ENCODE assay signal across 8 mouse cellular contexts in the genomic region with DNA sequence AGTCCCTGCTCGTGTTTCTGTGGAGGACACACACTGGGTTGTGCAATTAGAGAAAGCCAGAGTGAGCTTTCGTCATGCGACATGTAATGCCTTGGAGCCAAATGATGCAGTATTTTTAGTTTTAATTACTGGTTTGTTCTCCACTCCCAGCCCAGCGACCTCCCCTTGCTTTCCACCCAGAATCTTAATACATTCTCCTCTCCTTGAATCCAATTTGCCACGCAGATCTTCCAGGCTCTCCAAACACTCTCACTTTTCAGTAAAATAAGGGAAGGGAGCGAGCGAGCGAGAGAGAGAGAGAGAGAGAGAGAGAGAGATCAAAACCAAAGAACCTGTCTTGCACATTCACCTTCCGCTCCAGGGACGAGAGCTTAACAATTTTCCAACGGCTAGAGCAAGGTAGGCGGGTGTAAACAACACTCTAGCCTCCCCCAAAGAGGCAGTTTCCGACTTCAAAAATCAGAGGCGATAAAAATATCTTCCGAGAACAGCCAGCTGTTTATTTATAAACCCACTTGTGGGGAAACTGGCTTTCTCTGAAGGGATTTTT. TPM values are rescaled to one million over a fixed set of nuclear protein-coding genes. Genes with fewer than 3 reads are reported as not detected.
A peak's percentile ranks its signal among the peaks of the same experiment; 100 is the strongest.
DNase-seq lines count a peak whose midpoint lies in the region; ATAC-seq and TF ChIP-seq lines count a peak whose summit lies in the region.

No protein-coding gene starts in this region.

- no peaks in the 10 kb centered on the region; the same call in 1 of the 2 replicates for H3K9me3 ChIP-seq in intestine, postnatal 0 days (ENCODE audit: control insufficient read depth)

- no peaks in the 10 kb centered on the region for H3K27me3 ChIP-seq in cerebellum, adult 2 months (ENCODE audit: control insufficient read depth, insufficient read depth, low read length)
- H3K27me3 ChIP-seq in intestine, postnatal 0 days (replicated peaks; ENCODE audit: control insufficient read depth, insufficient read depth, low read length) = no peaks in the 10 kb centered on the region

- no peaks in the 10 kb centered on the region for H3K36me3 ChIP-seq in intestine, postnatal 0 days (ENCODE audit: control insufficient read depth, insufficient read depth)

- 3% methylated on average over 15 of the region's 15 CpGs for WGBS in cerebellum, adult 2 months
- 30% methylated on average over 15 of the region's 15 CpGs for WGBS in intestine, postnatal 0 days
- 15% methylated on average over 15 of the region's 15 CpGs for WGBS in lung, adult 2 months

- H3K9ac ChIP-seq in intestine, postnatal 0 days (ENCODE audit: low read depth, low read length) = no peak overlapping the region

- DNase-seq in cerebellum, adult 2 months = peak in 1 of 2 experiments; percentile 41
- DNase-seq in cerebellum, adult 18-20 months = no peak
- DNase-seq in right cerebral cortex, postnatal 4 days = peak; percentile 19
- DNase-seq in right cerebral cortex, postnatal 14 days = no peak
- DNase-seq in lung, adult 2 months = peak; percentile 19
- peak; percentile 31 for DNase-seq in skeletal muscle tissue, adult 2 months (ENCODE audit: low read depth, low spot score)

- no peak; the same call in 1 of the 2 replicates for TF ChIP-seq POLR2A in cerebellum, adult 2 months (IDR thresholded peaks at IDR 0.05; ENCODE audit: borderline replicate concordance, insufficient read depth, low read length)
- TF ChIP-seq POLR2A in lung, adult 2 months (IDR thresholded peaks at IDR 0.05; ENCODE audit: borderline replicate concordance, extremely low read depth, low read depth, low read length) = no peak

- peaks cover 20% of the 10 kb centered on the region for H3K4me1 ChIP-seq in cerebellum, adult 2 months (ENCODE audit: control insufficient read depth, insufficient read depth, low read length)
- H3K4me1 ChIP-seq in intestine, postnatal 0 days (replicated peaks; ENCODE audit: control insufficient read depth, insufficient read depth, low read length) = peaks cover 3% of the 10 kb centered on the region; the same call in 1 of the 2 replicates
- H3K4me1 ChIP-seq in lung, adult 2 months (ENCODE audit: control insufficient read depth, insufficient read depth, low read length) = peaks cover 5% of the 10 kb centered on the region; the same call in 1 of the 2 replicates

- H3K4me3 ChIP-seq in cerebellum, adult 2 months (replicated peaks; ENCODE audit: insufficient read depth, low read depth, low read length) = peak overlapping the region; percentile 58
- peak overlapping the region; percentile 33; the same call in 1 of the 2 replicates for H3K4me3 ChIP-seq in intestine, postnatal 0 days (ENCODE audit: low read depth, low read length)
- no peak overlapping the region for H3K4me3 ChIP-seq in lung, adult 2 months (replicated peaks; ENCODE audit: extremely low read depth, low read depth, low read length)

- H3K4me2 ChIP-seq in intestine, postnatal 0 days (replicated peaks; ENCODE audit: low read depth) = peak overlapping the region; percentile 73

- no peak for TF ChIP-seq CTCF in cerebellum, adult 2 months (IDR thresholded peaks at IDR 0.05; ENCODE audit: borderline replicate concordance, insufficient read depth, low read depth, low read length)
- no peak for TF ChIP-seq CTCF in intestine, postnatal 0 days (IDR thresholded peaks at IDR 0.05; ENCODE audit: low read depth)
- TF ChIP-seq CTCF in lung, adult 2 months (IDR thresholded peaks at IDR 0.05; ENCODE audit: insufficient read depth, low read length) = no peak

- ATAC-seq in intestine, postnatal 0 days = no peak
- ATAC-seq in erythroblast, adult 5-6 weeks (replicated peaks; ENCODE audit: low FRiP score, poor library complexity, severe bottlenecking) = no peak

- peak overlapping the region; percentile 70 for H3K27ac ChIP-seq in cerebellum, adult 2 months (ENCODE audit: insufficient read depth, low read length)
- H3K27ac ChIP-seq in intestine, postnatal 0 days (ENCODE audit: low read depth, low read length) = no peak overlapping the region

RNA-seq across cellular contexts. Expression of gene Mgst2, which starts 40.6 kb away (rescaled TPM):
- polyA plus RNA-seq in cerebellum, adult 2 months (2012; rRNA removed) = 0.17 and 0.34 TPM in 2 replicates
- 128 and 153 TPM in 2 replicates for polyA plus RNA-seq in intestine, postnatal 0 days (2015; fragmentation: Nextera tagmentation; extraction: Ambion mirVana)
- 1.3 and 3.6 TPM in 2 replicates for polyA plus RNA-seq in lung, adult 2 months (2012; rRNA removed)
- total RNA-seq in erythroblast, adult 5-6 weeks (2015; ENCODE audit: low replicate concordance) = 52.9 and 77.0 TPM in 2 replicates
- 10.2 and 19.8 TPM in 2 replicates for total RNA-seq in erythroblast, adult 5-6 weeks (2017; ENCODE audit: low replicate concordance)

Comparison
In these comparisons a context has a peak if more than half of its experiments do, and no peak if none do; other contexts are left out.
1. DNase-seq: peak in right cerebral cortex, postnatal 4 days (single experiment), lung, adult 2 months (single experiment) and skeletal muscle tissue, adult 2 months (single experiment); none in cerebellum, adult 18-20 months (0 of 2) and right cerebral cortex, postnatal 14 days (single experiment).
2. RNA of gene Mgst2, which starts 40.6 kb away (polyA plus RNA-seq): 128 to 153 TPM in intestine, postnatal 0 days; 1.3 to 3.6 TPM in lung, adult 2 months and 0.17 to 0.34 TPM in cerebellum, adult 2 months; every median in the first group is over 10 times any median in the second.